Mouse (Mus musculus) stomach, postnatal 0 days (tissue): ENCODE results near the gene Epha4. TPM values are rescaled to one million over a fixed set of nuclear protein-coding genes. Genes with fewer than 3 reads are reported as not detected.

ENCODE experiments used
- ATAC-seq: fragments of 200-750 bp; cut with Nextera tagmentation; 2 replicates; pipeline ENCODE4 v1.8.0; 2017; ENCODE audit not compliant: low FRiP score, low TSS enrichment
- DNase-seq: peaks from one replicate; pipeline ENCODE4 v3.0.0-alpha.2; 2016; ENCODE audit warnings: low spot score
- H3K27ac ChIP-seq: fragments of 300-500 bp; sonication (generic); replicated peaks from 2 replicates; pipeline ENCODE4 v1.5.1; 2014; ENCODE audit warnings: mild to moderate bottlenecking, control low read depth
- H3K27me3 ChIP-seq: fragments of 300-500 bp; sonication (generic); 2 replicates; pipeline ENCODE4 v1.6.1; 2014; ENCODE audit warnings: low read length; ENCODE audit not compliant: control insufficient read depth, insufficient read depth
- H3K36me3 ChIP-seq: fragments of 300-500 bp; sonication (generic); 2 replicates; pipeline ENCODE4 v1.6.1; 2014; ENCODE audit warnings: low read length, mixed read lengths; ENCODE audit not compliant: control insufficient read depth, insufficient read depth
- H3K4me1 ChIP-seq: fragments of 300-500 bp; sonication (generic); replicated peaks from 2 replicates; pipeline ENCODE4 v1.6.1; 2014; ENCODE audit warnings: antibody characterized with exemption; ENCODE audit not compliant: control insufficient read depth, insufficient read depth
- H3K4me2 ChIP-seq: fragments of 300-500 bp; sonication (generic); replicated peaks from 2 replicates; pipeline ENCODE4 v1.6.1; 2014; ENCODE audit warnings: low read depth, mild to moderate bottlenecking, control low read depth, moderate library complexity
- H3K4me3 ChIP-seq: fragments of 300-500 bp; sonication (generic); 2 replicates; pipeline ENCODE4 v1.5.1; 2014; ENCODE audit warnings: low read depth, low read length, control low read depth
- H3K9ac ChIP-seq: fragments of 300-500 bp; sonication (generic); 2 replicates; pipeline ENCODE4 v1.6.1; 2014; ENCODE audit warnings: mild to moderate bottlenecking, low read length, control low read depth, mixed read lengths
- H3K9me3 ChIP-seq: fragments of 300-500 bp; sonication (generic); 2 replicates; pipeline ENCODE4 v1.6.1; 2016; ENCODE audit warnings: low read length; ENCODE audit not compliant: control insufficient read depth
- CTCF ChIP-seq: IDR thresholded peaks from 2 replicates; pipeline ENCODE4 v1.5.1; 2016; ENCODE audit warnings: antibody characterized with exemption, low read depth, mild to moderate bottlenecking, moderate library complexity
- EP300 ChIP-seq: optimal IDR thresholded peaks from 2 replicates; pipeline ENCODE3; 2016; ENCODE audit warnings: antibody characterized with exemption
- WGBS: fragments of 180-500 bp; shearing (Covaris S2); extraction: QIAGEN DNeasy Blood & Tissue Kit; methylation state at CpG from one replicate; pipeline ENCODE4 v1.1.7; 2014; 5-methylcytosine and 5-hydroxymethylcytosine counted together
- polyA plus RNA-seq: library from polyadenylated mRNA; unstranded; fragments of >200 nt; fragmentation: Nextera tagmentation; extraction: Ambion mirVana; gene quantifications from 2 replicates; pipeline ENCODE4 v1.2.1, GENCODE M21; 2015

The Epha4 gene
- polyA plus RNA-seq, 1 experiment from 2014 or later, result 5.4 TPM

DNA sequence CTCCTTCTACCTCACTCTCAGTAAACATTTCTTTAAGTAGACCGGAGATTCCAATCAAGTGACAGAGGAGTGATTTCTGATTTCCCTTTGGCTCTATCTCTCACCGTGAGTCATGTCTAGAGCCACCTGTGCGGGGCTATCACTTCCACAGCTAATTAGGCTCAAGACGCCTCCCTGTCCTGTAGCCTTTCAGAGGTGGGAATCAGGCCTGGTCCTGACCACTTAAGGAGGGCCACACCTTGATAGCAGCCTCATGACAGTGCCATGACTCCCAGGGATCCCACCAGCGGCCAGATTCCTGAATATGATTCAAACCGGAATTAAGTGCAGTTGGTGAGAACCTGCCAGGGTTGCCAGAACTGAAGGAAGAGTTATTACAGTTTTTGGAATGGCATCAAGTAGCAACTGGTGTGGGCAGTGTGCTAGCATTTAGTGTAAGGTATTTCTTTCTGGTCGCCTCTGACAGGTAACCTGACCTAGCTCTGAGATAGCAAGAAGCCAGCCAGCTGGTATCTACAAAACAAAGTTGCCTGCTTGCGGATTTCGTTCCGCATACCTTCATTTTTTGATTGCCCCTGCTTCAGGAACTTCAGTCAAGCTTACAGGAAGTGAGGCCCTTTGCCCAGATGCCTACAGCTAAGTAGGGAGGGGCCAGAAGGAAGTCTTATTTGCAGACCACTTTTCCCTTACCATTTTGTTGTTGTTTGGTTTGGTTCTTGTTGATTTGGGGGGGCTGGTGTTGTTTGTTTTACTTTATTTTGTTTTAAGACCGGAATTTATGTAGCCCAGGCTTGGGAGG, 53.9 kb downstream of the Epha4 start:
- Histone ChIP-seq H3K4me1 (peaks cover 9% of the 10 kb centered on the region; the same call in 1 of the 2 replicates), H3K36me3 (no peaks in the 10 kb centered on the region), H3K27ac (peak overlapping the region; percentile 8), H3K9ac (no peak overlapping the region), H3K27me3 (no peaks in the 10 kb centered on the region), H3K4me2 (no peak overlapping the region), H3K9me3 (no peaks in the 10 kb centered on the region), H3K4me3 (no peak overlapping the region)
- no peak for TF ChIP-seq EP300
- TF ChIP-seq CTCF, result no peak
- ATAC-seq, result 0 out of 2 replicates have a peak, but pooled peaks have one; percentile 31
- DNase-seq, result no peak
- 66% methylated on average over 11 of the region's 11 CpGs for WGBS

DNA sequence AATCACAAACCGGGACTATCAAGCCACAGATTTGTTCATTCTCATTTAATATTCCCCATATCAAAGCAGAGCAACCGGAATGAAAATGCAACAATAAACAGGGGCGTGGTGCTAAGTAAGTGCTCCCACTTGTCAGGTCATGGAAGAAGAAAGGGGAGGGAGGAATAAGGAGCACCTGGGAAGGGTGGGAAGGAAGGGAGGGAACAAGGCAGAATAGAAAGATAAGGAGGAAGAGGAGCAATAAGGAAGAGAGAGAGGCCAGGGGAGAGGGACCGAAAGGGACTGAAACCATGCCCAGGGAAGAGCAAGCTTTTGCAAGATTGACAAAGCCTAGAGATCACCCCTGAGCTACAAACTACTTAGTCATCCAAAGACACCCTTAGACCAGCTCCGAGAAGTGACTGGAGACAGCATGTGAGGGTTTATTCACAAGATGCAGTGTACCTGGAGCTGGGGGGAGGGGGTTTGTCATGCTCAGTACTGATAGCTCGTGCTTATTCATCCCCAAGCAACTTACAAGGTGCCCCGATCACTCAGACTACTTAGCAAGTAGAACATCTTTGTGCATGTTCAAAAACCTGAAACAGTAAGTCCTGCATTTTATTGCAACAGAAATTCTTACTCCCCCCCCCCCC, 56.0 kb downstream of the Epha4 start:
- Histone ChIP-seq H3K27ac (no peak overlapping the region), H3K4me1 (peaks cover 7% of the 10 kb centered on the region; the same call in 1 of the 2 replicates), H3K9ac (no peak overlapping the region), H3K36me3 (no peaks in the 10 kb centered on the region), H3K4me2 (no peak overlapping the region), H3K27me3 (no peaks in the 10 kb centered on the region), H3K4me3 (no peak overlapping the region), H3K9me3 (no peaks in the 10 kb centered on the region)
- 76% methylated on average over 7 of the region's 7 CpGs for WGBS
- TF ChIP-seq EP300, result no peak
- TF ChIP-seq CTCF, result no peak
- peak; percentile 33; the same call in 1 of the 2 replicates for ATAC-seq
- no peak for DNase-seq

DNA sequence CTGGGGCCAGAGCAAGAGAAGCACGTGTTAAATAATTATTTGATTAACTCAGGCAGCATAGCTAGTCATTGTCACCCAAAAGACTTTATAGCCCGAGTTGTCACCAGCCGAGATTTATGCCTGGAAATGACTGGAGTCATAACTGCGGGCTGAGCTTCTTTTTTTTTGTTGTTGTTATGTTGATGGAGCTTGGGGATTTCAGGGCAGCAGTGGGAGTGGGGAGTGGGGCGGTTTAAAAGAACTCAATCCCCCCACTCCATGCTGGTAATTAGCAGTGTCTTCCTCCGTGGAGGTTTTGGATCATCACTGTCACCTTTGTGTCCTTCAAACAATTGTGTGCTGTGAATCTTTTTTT, 57.5 kb downstream of the Epha4 start:
- DNase-seq, result no peak
- H3K27ac ChIP-seq, result no peak overlapping the region
- 35% methylated on average over 6 of the region's 6 CpGs for WGBS

DNA sequence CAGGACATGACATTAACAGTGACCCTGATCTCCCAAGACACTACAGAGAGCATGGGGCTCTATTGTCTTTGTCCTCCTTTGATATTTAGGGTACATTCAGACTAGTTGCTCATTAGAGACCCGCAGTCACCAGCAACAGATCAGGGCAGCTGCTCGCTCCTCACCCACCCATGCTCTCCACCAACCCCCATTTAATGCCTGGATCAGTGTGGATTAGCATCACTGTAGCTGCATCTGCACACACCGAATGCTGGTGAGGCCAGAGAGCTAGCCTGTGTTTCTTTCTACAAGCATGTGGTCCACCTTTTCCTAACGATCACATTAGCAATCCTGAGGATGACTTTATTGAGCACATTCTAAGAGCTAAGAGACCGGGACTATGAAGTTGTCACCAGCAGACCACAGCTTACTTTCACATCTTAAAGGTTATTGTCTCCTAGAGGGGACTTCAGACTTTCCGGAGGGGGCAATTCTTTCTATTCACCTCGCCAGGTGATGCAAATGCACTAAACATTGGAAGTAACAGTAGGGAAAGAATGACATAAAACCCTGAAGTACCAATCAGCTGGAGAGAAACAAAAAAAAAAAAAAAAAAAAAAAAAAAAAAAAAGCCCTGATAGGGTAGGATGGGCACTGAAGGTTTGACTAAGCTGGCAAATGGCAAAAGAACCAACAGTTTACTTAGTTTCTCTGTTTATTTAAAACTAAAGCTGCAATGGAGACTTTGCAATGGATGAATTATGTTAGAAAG, 58.0 kb downstream of the Epha4 start:
- Histone ChIP-seq H3K9me3 (no peaks in the 10 kb centered on the region), H3K9ac (no peak overlapping the region), H3K4me2 (no peak overlapping the region), H3K27ac (no peak overlapping the region), H3K27me3 (no peaks in the 10 kb centered on the region), H3K36me3 (no peaks in the 10 kb centered on the region), H3K4me3 (no peak overlapping the region), H3K4me1 (peaks cover 5% of the 10 kb centered on the region; the same call in 1 of the 2 replicates)
- DNase-seq (no peak), ATAC-seq (no peak)
- no peak for TF ChIP-seq CTCF
- TF ChIP-seq EP300, result no peak
- 87% methylated on average over 7 of the region's 7 CpGs for WGBS

More for the DNA sequence above, 57.5 kb downstream of the Epha4 start:
- no peak overlapping the region for H3K4me2 ChIP-seq
- H3K4me3 ChIP-seq, result no peak overlapping the region
- ATAC-seq, result no peak
- H3K9me3 ChIP-seq, result no peaks in the 10 kb centered on the region
- H3K9ac ChIP-seq, result no peak overlapping the region
- H3K4me1 ChIP-seq, result peaks cover 7% of the 10 kb centered on the region; the same call in 1 of the 2 replicates
- no peaks in the 10 kb centered on the region for H3K27me3 ChIP-seq
- no peak for TF ChIP-seq CTCF
- TF ChIP-seq EP300, result no peak
- no peaks in the 10 kb centered on the region for H3K36me3 ChIP-seq

DNA sequence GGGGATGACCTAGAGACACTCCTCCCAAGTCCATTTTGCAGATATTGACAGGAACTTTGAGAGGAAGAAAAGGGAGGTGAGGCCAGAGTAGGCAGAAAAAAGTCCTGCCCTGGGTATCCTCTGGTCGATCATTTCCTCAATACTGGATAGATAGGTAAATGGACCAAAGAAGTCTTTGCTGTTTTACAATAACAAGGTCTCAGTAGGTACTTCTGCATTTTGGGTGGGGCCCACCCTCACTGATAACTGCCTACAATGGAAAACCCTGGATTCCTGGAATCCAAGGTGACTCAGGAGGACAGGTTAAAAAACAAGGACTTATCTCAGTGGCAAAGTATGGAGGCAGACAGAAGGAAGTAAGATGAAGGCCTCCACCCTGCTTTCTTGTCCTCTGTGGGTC, 61.1 kb downstream of the Epha4 start:
- Histone ChIP-seq H3K27ac (no peak overlapping the region), H3K9ac (no peak overlapping the region), H3K4me3 (no peak overlapping the region), H3K4me1 (no peaks in the 10 kb centered on the region), H3K9me3 (no peaks in the 10 kb centered on the region), H3K4me2 (no peak overlapping the region), H3K36me3 (no peaks in the 10 kb centered on the region), H3K27me3 (no peaks in the 10 kb centered on the region)
- WGBS, result 92% methylated on average over 1 of the region's 1 CpGs
- TF ChIP-seq CTCF (no peak), EP300 (no peak)
- DNase-seq, result no peak
- ATAC-seq, result peak; percentile 67; the same call in 1 of the 2 replicates
